Mouse (Mus musculus): ENCODE measurements around the gene Krt8. TPM values are rescaled to one million over a fixed set of nuclear protein-coding genes. Genes with fewer than 3 reads are reported as not detected.
A peak's percentile ranks its signal among the peaks of the same experiment; 100 is the strongest.

Gene Krt8
- polyA plus RNA-seq, 1 experiment from 2014 or later: 86.3 TPM

DNA sequence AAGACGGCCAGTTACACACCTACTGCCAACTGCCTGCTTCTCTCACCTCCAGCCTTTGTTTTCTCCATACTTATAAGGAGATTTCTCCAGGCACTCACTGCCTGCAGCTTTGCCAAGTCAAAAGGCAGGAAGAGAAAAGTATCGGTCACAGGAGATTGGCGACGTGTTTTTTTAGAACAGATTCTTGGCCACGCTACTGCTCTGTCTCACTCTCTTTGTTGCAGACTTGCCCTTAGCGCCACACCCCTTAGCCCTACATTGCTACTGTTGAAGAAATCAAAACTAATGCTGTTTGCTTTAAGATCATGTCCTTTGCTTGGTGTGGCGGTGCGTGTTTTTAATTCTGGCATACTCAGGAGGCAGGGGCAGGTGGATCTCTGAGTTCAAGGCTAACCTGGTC, 19.6 kb upstream of the Krt8 start:
- 65% methylated on average over 8 of the region's 8 CpGs for WGBS
- DNase-seq (ENCODE audit: low spot score): no peak
- H3K9me3 ChIP-seq: no peaks in the 10 kb centered on the region
- H3K4me3 ChIP-seq: no peak overlapping the region
- H3K27ac ChIP-seq (replicated peaks): peak overlapping the region; percentile 40; the same call in 1 of the 2 replicates
- peaks cover 52% of the 10 kb centered on the region for H3K4me1 ChIP-seq
- peaks cover 58% of the 10 kb centered on the region for H3K27me3 ChIP-seq (replicated peaks; ENCODE audit: low read depth, poor library complexity, severe bottlenecking)
- H3K36me3 ChIP-seq (replicated peaks): no peaks in the 10 kb centered on the region

DNA sequence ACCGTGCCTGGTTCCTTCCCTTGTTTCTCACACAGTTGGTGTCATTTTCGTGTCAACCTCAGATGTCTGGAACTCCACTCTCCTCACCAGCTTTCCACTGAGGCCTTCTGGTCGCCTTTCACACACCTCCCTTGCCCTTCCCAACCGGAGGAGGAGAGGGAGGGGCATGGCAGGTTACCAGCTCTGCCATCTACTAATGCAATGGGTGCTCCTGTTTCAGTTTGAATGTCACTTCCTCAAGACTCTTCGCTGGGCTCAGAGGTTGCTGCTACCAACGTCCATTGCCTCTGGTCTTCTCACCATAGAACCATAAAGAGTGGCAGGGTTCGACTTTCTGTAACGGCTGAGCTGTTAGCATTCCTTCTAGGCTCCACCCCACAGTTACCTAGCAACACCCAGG, 18.2 kb upstream of the Krt8 start:
- peaks cover 52% of the 10 kb centered on the region for H3K4me1 ChIP-seq
- peaks cover 44% of the 10 kb centered on the region for H3K27me3 ChIP-seq (replicated peaks; ENCODE audit: low read depth, poor library complexity, severe bottlenecking)
- H3K36me3 ChIP-seq (replicated peaks): no peaks in the 10 kb centered on the region
- DNase-seq (ENCODE audit: low spot score): no peak
- no peaks in the 10 kb centered on the region for H3K9me3 ChIP-seq
- H3K4me3 ChIP-seq: no peak overlapping the region
- no peak overlapping the region for H3K27ac ChIP-seq (replicated peaks)
- 41% methylated on average over 8 of the region's 8 CpGs for WGBS

DNA sequence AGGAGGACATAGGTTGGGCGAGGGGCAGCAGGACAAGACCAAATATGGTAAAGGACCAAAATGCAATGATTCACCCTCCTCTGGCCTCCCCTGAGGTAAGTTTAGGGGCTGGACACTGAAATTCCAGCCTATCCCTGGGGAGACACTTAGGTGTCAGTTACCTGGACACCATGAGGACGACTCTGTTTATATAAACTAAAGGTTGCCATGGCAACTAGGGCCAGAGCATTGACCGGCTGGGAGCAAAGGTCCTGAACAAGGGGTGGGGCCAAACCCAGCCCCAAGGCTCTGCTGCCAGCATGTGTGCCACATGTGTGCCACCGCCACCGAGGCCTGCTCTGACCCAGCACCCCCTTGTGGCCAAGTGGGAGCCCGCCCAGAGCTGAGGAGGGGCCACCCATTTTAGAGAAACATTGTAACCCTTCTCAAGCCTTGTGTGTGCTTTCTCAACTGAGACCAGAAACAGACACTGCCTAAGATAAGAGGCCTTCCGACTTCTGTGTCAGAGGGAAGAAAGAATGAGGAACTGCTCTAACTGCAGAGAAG, 13.7 kb upstream of the Krt8 start:
- Histone ChIP-seq H3K27ac (replicated peaks) (peak overlapping the region; percentile 25; the same call in 1 of the 2 replicates), H3K9me3 (no peaks in the 10 kb centered on the region), H3K36me3 (replicated peaks) (no peaks in the 10 kb centered on the region), H3K4me3 (no peak overlapping the region), H3K4me1 (peaks cover 50% of the 10 kb centered on the region), H3K27me3 (replicated peaks; ENCODE audit: low read depth, poor library complexity, severe bottlenecking) (0 out of 2 replicates have a peak, but pooled peaks cover 6% of the 10 kb centered on the region)
- 11% methylated on average over 7 of the region's 7 CpGs for WGBS
- peak; percentile 75 for DNase-seq (ENCODE audit: low spot score)

DNA sequence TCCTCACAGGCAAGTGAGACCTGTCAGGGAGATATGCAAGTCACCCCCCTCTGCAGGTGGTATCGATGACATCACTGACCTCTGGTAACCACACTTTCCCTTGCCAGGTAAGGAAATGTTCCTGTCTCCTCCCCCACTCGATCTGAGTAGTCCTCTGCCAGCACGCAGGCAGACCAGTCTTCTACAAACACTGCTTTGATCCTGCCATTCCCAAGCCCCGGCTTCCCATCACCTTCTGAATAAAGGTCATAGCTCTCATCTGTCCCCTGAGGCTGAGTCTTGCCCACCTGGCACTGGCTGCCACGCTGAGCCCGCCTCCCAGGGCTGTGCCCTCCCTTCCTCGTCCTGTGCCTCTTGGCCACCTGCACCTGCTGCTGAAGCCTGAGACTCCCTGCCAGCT, 12.5 kb upstream of the Krt8 start:
- Histone ChIP-seq H3K9me3 (no peaks in the 10 kb centered on the region), H3K36me3 (replicated peaks) (no peaks in the 10 kb centered on the region), H3K4me3 (no peak overlapping the region), H3K27me3 (replicated peaks; ENCODE audit: low read depth, poor library complexity, severe bottlenecking) (0 out of 2 replicates have a peak, but pooled peaks cover 6% of the 10 kb centered on the region), H3K4me1 (peaks cover 42% of the 10 kb centered on the region), H3K27ac (replicated peaks) (peak overlapping the region; percentile 63; the same call in 1 of the 2 replicates)
- 20% methylated on average over 7 of the region's 7 CpGs for WGBS
- no peak for DNase-seq (ENCODE audit: low spot score)

DNA sequence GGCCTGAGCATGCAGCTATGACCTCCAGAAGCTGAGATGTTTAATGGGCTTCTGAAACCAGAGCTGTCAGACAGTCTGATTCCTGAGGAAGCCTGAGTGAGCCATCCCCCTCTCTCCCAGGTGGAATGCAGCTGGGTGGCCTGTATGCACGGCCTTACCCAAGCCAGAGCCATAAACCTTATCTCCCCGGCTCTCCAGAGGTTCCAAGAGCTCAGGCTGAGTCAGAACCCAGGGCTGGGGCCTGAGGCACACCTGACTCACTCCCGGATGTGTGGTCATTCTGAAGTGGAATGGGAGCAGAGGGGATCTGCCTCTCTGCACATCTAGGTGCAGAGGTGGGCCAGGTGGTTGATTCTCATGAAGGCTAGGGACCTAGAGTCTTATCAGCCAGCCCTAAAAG, 11.8 kb upstream of the Krt8 start:
- Histone ChIP-seq H3K27ac (replicated peaks) (peak overlapping the region; percentile 63), H3K9me3 (no peaks in the 10 kb centered on the region), H3K4me3 (no peak overlapping the region), H3K4me1 (peaks cover 42% of the 10 kb centered on the region), H3K36me3 (replicated peaks) (no peaks in the 10 kb centered on the region), H3K27me3 (replicated peaks; ENCODE audit: low read depth, poor library complexity, severe bottlenecking) (0 out of 2 replicates have a peak, but pooled peaks cover 6% of the 10 kb centered on the region)
- DNase-seq (ENCODE audit: low spot score): no peak
- 41% methylated on average over 3 of the region's 3 CpGs for WGBS

DNA sequence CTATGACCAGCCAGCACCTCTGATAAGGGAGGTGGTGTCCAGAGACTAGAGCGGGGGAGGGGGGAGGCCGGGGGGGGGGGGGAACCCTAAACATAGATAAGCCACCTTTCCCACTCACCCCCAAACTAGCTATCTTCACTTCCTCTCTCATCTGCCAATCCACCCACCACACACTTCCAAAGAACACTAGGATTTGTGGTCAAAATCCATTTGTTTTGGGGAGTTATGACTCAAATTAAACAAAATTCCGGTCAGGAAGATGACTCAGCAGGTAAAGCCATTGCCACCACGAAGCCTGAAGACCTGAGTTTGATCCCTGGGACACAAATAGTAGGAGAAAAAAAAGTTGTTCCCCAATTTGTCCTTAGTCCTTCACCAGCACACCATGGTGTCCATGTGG, 10.6 kb upstream of the Krt8 start:
- Histone ChIP-seq H3K9me3 (no peaks in the 10 kb centered on the region), H3K27me3 (replicated peaks; ENCODE audit: low read depth, poor library complexity, severe bottlenecking) (0 out of 2 replicates have a peak, but pooled peaks cover 6% of the 10 kb centered on the region), H3K4me3 (no peak overlapping the region), H3K4me1 (peaks cover 42% of the 10 kb centered on the region), H3K27ac (replicated peaks) (no peak overlapping the region), H3K36me3 (replicated peaks) (no peaks in the 10 kb centered on the region)
- WGBS: 59% methylated on average over 4 of the region's 4 CpGs
- DNase-seq (ENCODE audit: low spot score): no peak

DNA sequence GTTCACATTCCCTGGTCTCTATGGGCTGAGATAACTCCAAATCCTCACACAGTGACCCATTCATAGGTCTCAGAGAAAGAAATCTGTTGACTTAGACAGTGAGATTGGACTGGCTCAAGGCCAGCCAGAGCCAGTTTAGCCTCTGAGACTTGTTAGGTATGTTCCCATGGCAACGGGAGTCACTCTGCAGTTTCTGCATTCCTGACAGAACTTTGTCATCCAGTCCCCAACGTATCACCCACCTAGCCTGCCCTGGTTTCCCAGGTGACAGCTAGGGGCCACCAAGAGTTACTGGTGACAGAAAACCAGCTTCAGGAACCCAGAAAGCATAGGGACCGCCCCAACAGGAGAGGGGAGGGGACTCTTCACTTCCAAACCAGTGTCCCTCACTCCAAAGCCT, 9.4 kb upstream of the Krt8 start:
- Histone ChIP-seq H3K27ac (replicated peaks) (peak overlapping the region; percentile 31; the same call in 1 of the 2 replicates), H3K27me3 (replicated peaks; ENCODE audit: low read depth, poor library complexity, severe bottlenecking) (peaks cover 11% of the 10 kb centered on the region; the same call in 1 of the 2 replicates), H3K4me3 (no peak overlapping the region), H3K4me1 (peaks cover 42% of the 10 kb centered on the region), H3K36me3 (replicated peaks) (no peaks in the 10 kb centered on the region), H3K9me3 (no peaks in the 10 kb centered on the region)
- DNase-seq (ENCODE audit: low spot score): peak; percentile 50
- WGBS: 52% methylated on average over 3 of the region's 3 CpGs

DNA sequence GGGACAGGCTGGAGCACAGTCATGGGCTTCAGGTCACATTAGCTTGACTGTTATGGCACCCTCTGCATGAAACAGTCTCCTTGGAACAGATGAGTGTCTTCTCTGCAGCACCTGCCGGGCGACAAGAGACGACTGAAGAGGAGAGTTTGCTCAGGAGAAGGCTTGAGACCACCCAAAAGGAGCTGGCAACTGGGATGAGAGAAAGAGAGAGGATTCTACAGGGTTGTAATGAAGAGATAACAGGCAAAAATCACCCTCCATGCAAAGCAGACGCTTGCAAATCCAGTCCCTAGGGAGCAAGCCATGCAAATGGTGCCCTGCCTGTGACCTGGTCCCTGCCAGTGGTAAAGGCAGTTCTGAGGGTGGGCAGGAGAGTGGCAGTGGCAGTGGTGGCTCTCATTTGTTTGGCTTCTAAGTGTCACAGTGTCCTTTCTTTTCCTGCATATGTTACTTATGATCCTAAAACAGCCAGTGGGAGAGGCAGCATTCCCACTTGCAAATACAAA, 8.0 kb upstream of the Krt8 start:
- 57% methylated on average over 4 of the region's 4 CpGs for WGBS
- peaks cover 43% of the 10 kb centered on the region for H3K4me1 ChIP-seq
- no peak for DNase-seq (ENCODE audit: low spot score)
- H3K27ac ChIP-seq (replicated peaks): no peak overlapping the region
- no peak overlapping the region for H3K4me3 ChIP-seq
- H3K27me3 ChIP-seq (replicated peaks; ENCODE audit: low read depth, poor library complexity, severe bottlenecking): peaks cover 24% of the 10 kb centered on the region
- no peaks in the 10 kb centered on the region for H3K9me3 ChIP-seq
- no peaks in the 10 kb centered on the region for H3K36me3 ChIP-seq (replicated peaks)

DNA sequence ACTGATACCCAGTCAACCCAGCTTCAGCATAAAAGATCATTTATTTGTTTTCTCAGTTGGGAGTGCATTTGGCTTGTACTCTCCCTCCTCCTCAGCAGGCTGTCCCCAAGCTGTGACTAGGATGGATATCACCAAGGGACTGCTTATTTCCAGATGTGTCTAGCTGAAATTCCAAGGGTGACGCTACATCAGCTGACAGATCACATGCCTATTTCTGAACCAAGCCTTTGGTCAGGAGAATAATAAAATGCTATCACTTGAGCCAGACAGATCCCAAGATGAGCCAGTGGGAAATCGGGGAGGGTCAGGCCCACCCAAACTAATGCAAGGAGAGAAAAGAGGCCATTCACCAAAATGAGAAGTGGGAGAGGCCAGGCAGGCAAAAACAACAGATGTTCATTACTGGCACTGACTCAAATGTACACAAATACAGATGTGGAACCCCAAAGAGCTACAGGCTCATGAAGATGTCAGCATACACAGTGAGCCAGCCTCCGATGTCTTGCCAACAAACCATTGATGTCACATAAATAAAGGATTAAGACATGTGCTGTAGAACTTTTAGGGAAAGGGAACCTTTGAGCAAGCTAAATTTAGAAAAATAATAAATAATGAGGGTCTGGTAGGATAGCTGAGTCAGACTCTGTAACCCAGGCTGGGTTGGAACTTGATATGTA, 6.4 kb upstream of the Krt8 start:
- no peak overlapping the region for H3K4me3 ChIP-seq
- peaks cover 34% of the 10 kb centered on the region for H3K27me3 ChIP-seq (replicated peaks; ENCODE audit: low read depth, poor library complexity, severe bottlenecking)
- DNase-seq (ENCODE audit: low spot score): no peak
- WGBS: 74% methylated on average over 3 of the region's 3 CpGs
- H3K27ac ChIP-seq (replicated peaks): no peak overlapping the region
- no peaks in the 10 kb centered on the region for H3K9me3 ChIP-seq
- H3K36me3 ChIP-seq (replicated peaks): no peaks in the 10 kb centered on the region
- H3K4me1 ChIP-seq: peaks cover 38% of the 10 kb centered on the region

DNA sequence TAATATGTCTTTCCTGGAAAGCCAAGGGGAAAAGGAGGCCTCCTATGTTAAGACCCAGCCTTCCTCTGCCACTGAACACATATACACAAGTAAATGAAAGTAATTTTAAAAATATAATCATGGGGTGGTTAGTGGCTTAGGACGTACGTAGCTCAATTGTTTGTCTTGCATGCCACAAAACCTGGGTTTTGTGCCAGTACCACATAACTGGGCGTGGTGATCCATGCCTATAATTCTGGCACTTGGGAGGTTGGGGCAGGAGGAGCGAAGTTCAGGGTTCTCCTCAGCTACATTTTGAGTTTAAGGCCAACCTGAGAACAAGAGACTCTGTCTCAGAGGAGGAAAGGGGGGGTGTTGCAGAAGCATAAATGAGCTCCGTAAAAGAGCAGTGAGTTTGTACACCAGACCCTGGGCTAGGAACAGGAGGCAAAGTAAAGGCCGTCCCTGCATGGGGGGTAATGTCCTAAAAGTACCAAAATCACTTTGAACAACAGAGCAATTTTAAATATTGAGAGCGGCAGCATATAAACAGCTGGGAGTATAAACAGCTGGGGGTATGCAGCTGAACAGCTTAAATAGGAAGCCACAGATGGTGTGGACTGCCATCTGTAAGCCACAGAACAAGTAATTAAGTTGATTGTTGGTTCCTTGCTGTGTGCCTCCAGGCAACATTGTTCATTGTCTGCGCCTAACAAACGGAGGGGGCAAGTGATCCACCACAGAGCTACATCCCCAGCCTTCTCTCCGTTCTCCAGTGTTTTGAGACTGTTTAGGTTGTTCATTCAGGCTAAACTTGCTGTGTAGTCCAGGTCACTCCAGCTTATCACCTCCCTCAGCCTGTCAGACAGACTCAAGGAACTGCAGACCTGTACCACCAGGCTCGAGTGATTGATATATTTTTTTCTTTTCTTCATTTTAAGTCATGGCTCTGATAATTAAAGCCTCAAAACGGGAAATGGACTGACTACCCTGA, 3.1 kb upstream of the Krt8 start:
- Histone ChIP-seq H3K27me3 (replicated peaks; ENCODE audit: low read depth, poor library complexity, severe bottlenecking) (peaks cover 67% of the 10 kb centered on the region), H3K4me3 (no peak overlapping the region; the same call in 1 of the 2 replicates), H3K27ac (replicated peaks) (peak overlapping the region; percentile 61), H3K36me3 (replicated peaks) (no peaks in the 10 kb centered on the region), H3K9me3 (no peaks in the 10 kb centered on the region), H3K4me1 (peaks cover 54% of the 10 kb centered on the region)
- WGBS: 41% methylated on average over 12 of the region's 12 CpGs
- DNase-seq (ENCODE audit: low spot score): no peak

DNA sequence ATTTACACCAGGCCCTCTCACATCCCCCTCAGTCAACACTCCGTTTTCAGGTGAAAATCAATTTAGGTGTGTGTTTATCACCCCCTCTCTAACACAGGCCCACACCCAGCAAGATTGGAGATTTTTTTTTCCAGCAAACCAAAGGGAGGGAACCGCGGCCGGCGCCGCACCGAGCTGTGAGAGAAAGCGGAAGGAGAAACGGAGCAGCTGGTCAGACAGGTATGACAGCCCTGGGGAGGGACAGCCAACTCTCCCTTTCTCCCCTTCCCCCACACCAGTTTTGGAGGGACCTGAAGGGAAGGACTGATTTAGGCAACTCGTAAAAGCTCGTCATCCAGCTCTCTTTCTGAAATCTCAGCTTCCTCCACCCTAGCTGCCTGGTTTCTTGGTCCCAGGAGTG, 2.0 kb upstream of the Krt8 start:
- Histone ChIP-seq H3K36me3 (replicated peaks) (no peaks in the 10 kb centered on the region), H3K27ac (replicated peaks) (peak overlapping the region; percentile 61), H3K27me3 (replicated peaks; ENCODE audit: low read depth, poor library complexity, severe bottlenecking) (peaks cover 78% of the 10 kb centered on the region), H3K4me1 (peaks cover 61% of the 10 kb centered on the region), H3K4me3 (no peak overlapping the region), H3K9me3 (no peaks in the 10 kb centered on the region)
- 26% methylated on average over 11 of the region's 11 CpGs for WGBS
- no peak for DNase-seq (ENCODE audit: low spot score)

DNA sequence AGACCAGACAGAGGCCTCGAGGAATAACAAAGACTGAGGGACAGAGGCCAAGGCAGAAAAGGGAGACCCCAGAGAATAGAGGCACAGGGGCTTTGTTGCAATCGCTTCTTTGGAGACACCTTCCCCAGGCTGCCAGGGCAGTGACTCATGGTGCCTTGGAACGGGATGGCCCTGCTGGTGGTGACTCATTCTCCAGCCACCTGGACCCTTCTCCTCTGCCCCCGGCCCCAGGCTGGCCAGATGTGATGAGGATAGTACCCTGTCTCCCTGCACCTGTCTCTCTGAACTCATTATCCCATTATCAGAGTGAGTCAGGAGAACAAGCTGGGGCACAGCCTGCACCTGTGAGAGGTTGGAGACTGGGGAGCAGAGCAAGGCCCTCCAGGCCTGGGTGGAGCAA, 1.0 kb upstream of the Krt8 start:
- Histone ChIP-seq H3K27me3 (replicated peaks; ENCODE audit: low read depth, poor library complexity, severe bottlenecking) (peaks cover 87% of the 10 kb centered on the region), H3K4me3 (no peak overlapping the region), H3K27ac (replicated peaks) (peak overlapping the region; percentile 10; the same call in 1 of the 2 replicates), H3K9me3 (no peaks in the 10 kb centered on the region), H3K4me1 (peaks cover 61% of the 10 kb centered on the region), H3K36me3 (replicated peaks) (no peaks in the 10 kb centered on the region)
- 31% methylated on average over 4 of the region's 4 CpGs for WGBS
- DNase-seq (ENCODE audit: low spot score): no peak

All from embryonic facial prominence, embryonic 10.5 days (tissue).